In genomic region chr15:92826136-92826535, GRCm38 (mm10) we compare ENCODE assay signal across 18 mouse cellular contexts.
"Had no signal": no experiment of that assay in that cellular context is flagged by ENCODE, and none has a peak within 500 bp of the region (broad histone marks: within the 10 kb centered on the region; RNA-seq: fewer than 3 reads in every experiment).

No protein-coding gene starts in this region.

- H3K9ac ChIP-seq: lung, embryonic 14.5 days; midbrain, embryonic 12.5 days; neural tube, embryonic 12.5 days had no signal

- H3K4me1 ChIP-seq: midbrain, embryonic 10.5 days; midbrain, embryonic 12.5 days; neural tube, embryonic 12.5 days had no signal

- H3K9me3 ChIP-seq: midbrain, embryonic 10.5 days; neural tube, embryonic 12.5 days had no signal

- H3K4me2 ChIP-seq: lung, embryonic 14.5 days; midbrain, embryonic 12.5 days; neural tube, embryonic 12.5 days had no signal

- H3K4me3 ChIP-seq: midbrain, embryonic 10.5 days; midbrain, embryonic 12.5 days; myocyte; neural tube, embryonic 12.5 days had no signal

- DNase-seq: lung, adult 18-20 months; lung, embryonic 14.5 days; lung, postnatal 10 days; lung, postnatal 4 days; midbrain, embryonic 14.5 days; retina, postnatal 1 day; right cerebral cortex, adult 18-20 months; right cerebral cortex, postnatal 25 days; right cerebral cortex, postnatal 4 days; spleen, adult 18-20 months; thymus, adult 18-20 months; thymus, postnatal 14 days; thymus, postnatal 36 days had no signal

- H3K27ac ChIP-seq: midbrain, embryonic 10.5 days; midbrain, embryonic 12.5 days; neural tube, embryonic 12.5 days had no signal

- ATAC-seq: midbrain, embryonic 16.5 days had no signal

- H3K27me3 ChIP-seq: midbrain, embryonic 12.5 days; neural tube, embryonic 12.5 days had no signal

- H3K36me3 ChIP-seq: midbrain, embryonic 10.5 days; midbrain, embryonic 12.5 days; neural tube, embryonic 12.5 days had no signal
